Mouse (Mus musculus): Measurements from ENCODE around the gene Hdlbp.
A peak's percentile ranks its signal among the peaks of the same experiment; 100 is the strongest.

Gene Hdlbp

GRCm38 (mm10) chr1:93445111-93445821 lies 33.3 kb downstream of the Hdlbp start:
- DNase-seq: peak; percentile 92

- peak; percentile 91 for DNase-seq
Measured at GRCm38 (mm10) chr1:93444405-93445110, 34.1 kb downstream of the Hdlbp start.

GRCm38 (mm10) chr1:93439321-93439720 lies 39.3 kb downstream of the Hdlbp start:
- DNase-seq: no peak

- no peak for DNase-seq
Measured at GRCm38 (mm10) chr1:93432087-93432486, 46.5 kb downstream of the Hdlbp start.

- no peak for DNase-seq
Measured at GRCm38 (mm10) chr1:93403403-93403802, 75.2 kb downstream of the Hdlbp start.

GRCm38 (mm10) chr1:93401191-93402052 lies 77.2 kb downstream of the Hdlbp start:
- peak; percentile 18 for DNase-seq

GRCm38 (mm10) chr1:93388906-93389305 lies 89.7 kb downstream of the Hdlbp start:
- no peak for DNase-seq

- no peak for DNase-seq
Measured at GRCm38 (mm10) chr1:93387198-93387597, 91.4 kb downstream of the Hdlbp start.

- DNase-seq: no peak
Measured at GRCm38 (mm10) chr1:93379117-93379516, 99.5 kb downstream of the Hdlbp start.

- no peak for DNase-seq
Measured at GRCm38 (mm10) chr1:93377307-93377706, 101.3 kb downstream of the Hdlbp start.

GRCm38 (mm10) chr1:93373665-93374064 lies 105.0 kb downstream of the Hdlbp start, which contains the start of gene Ano7:
TSS of gene Ano7 (plus strand) at chr1:93373930.
- no peak for DNase-seq

- no peak for DNase-seq
Measured at GRCm38 (mm10) chr1:93365641-93366040, 113.0 kb downstream of the Hdlbp start.

- DNase-seq: no peak
Measured at GRCm38 (mm10) chr1:93362661-93363060, 116.0 kb downstream of the Hdlbp start.

All from kidney, postnatal 10 days (tissue).